Mouse (Mus musculus): ENCODE results near the gene Fam172a.

- TF ChIP-seq CTCF (IDR thresholded peaks at IDR 0.05; ENCODE audit: control insufficient read depth, insufficient read depth, insufficient replicate concordance, low read depth, low read length) = no peak
- no peak for TF ChIP-seq POLR2A (IDR thresholded peaks at IDR 0.05; ENCODE audit: control insufficient read depth, low read depth, low read length)
Measured at GRCm38 (mm10) chr13:78164941-78165340, 463.1 kb downstream of the Fam172a start.

All from testis, adult 2 months (tissue).